Mouse (Mus musculus): ENCODE results near the gene Nek10. TPM values are rescaled to one million over a fixed set of nuclear protein-coding genes. Genes with fewer than 3 reads are reported as not detected.

Nek10 gene
- total and polyA plus RNA-seq, 3 experiments, result 0.04 to 0.31 (median 0.18) TPM

- H3K27me3 ChIP-seq (ENCODE audit: control insufficient read depth, insufficient read depth, low read length), result no peaks in the 10 kb centered on the region
- intact Hi-C loops (cut with DNase I), result no loop called here
- no peaks in the 10 kb centered on the region for H3K79me2 ChIP-seq (replicated peaks; ENCODE audit: control insufficient read depth, insufficient read depth, low read length)
- H3K9ac ChIP-seq (ENCODE audit: low read depth, low read length), result no peak overlapping the region
- no peak overlapping the region for H3K4me3 ChIP-seq
- TF ChIP-seq EP300 (IDR thresholded peaks at IDR 0.05; ENCODE audit: insufficient read depth, low read depth, low read length) (no peak), POLR2A (IDR thresholded peaks at IDR 0.05; ENCODE audit: insufficient read depth, low read depth, low read length) (no peak), CTCF (IDR thresholded peaks at IDR 0.05) (no peak)
- 73% methylated on average over 2 of the region's 2 CpGs for WGBS
- no peaks in the 10 kb centered on the region for H3K36me3 ChIP-seq (ENCODE audit: control insufficient read depth, insufficient read depth, low read length)
- 0 out of 2 replicates have a peak overlapping the region, but pooled peaks have one; percentile 15 for H3K27ac ChIP-seq
- H3K4me1 ChIP-seq (ENCODE audit: control insufficient read depth, insufficient read depth, low read length), result peaks cover 5% of the 10 kb centered on the region; the same call in 1 of the 2 replicates
- DNase-seq, result no peak
Observed at GRCm38 (mm10) chr14:14834266-14834665, 31.1 kb downstream of the Nek10 start.

- TF ChIP-seq EP300 (IDR thresholded peaks at IDR 0.05; ENCODE audit: insufficient read depth, low read depth, low read length) (no peak), POLR2A (IDR thresholded peaks at IDR 0.05; ENCODE audit: insufficient read depth, low read depth, low read length) (no peak), CTCF (IDR thresholded peaks at IDR 0.05) (no peak)
- H3K9ac ChIP-seq (ENCODE audit: low read depth, low read length), result no peak overlapping the region
- WGBS, result 57% methylated on average over 4 of the region's 4 CpGs
- no peaks in the 10 kb centered on the region for H3K36me3 ChIP-seq (ENCODE audit: control insufficient read depth, insufficient read depth, low read length)
- no peak for DNase-seq
- no peaks in the 10 kb centered on the region for H3K27me3 ChIP-seq (ENCODE audit: control insufficient read depth, insufficient read depth, low read length)
- H3K4me3 ChIP-seq, result no peak overlapping the region
- intact Hi-C loops (cut with DNase I), result no loop called here
- peaks cover 5% of the 10 kb centered on the region for H3K4me1 ChIP-seq (ENCODE audit: control insufficient read depth, insufficient read depth, low read length)
- no peaks in the 10 kb centered on the region for H3K79me2 ChIP-seq (replicated peaks; ENCODE audit: control insufficient read depth, insufficient read depth, low read length)
- no peak overlapping the region for H3K27ac ChIP-seq
Observed at GRCm38 (mm10) chr14:14837627-14838026, 34.4 kb downstream of the Nek10 start.

GRCm38 (mm10) chr14:14838109-14838508, 34.9 kb downstream of the Nek10 start:
- Histone ChIP-seq H3K27ac (no peak overlapping the region), H3K79me2 (replicated peaks; ENCODE audit: control insufficient read depth, insufficient read depth, low read length) (no peaks in the 10 kb centered on the region), H3K27me3 (ENCODE audit: control insufficient read depth, insufficient read depth, low read length) (no peaks in the 10 kb centered on the region), H3K4me3 (no peak overlapping the region), H3K36me3 (ENCODE audit: control insufficient read depth, insufficient read depth, low read length) (no peaks in the 10 kb centered on the region), H3K4me1 (ENCODE audit: control insufficient read depth, insufficient read depth, low read length) (peaks cover 4% of the 10 kb centered on the region), H3K9ac (ENCODE audit: low read depth, low read length) (no peak overlapping the region)
- no peak for DNase-seq
- TF ChIP-seq EP300 (IDR thresholded peaks at IDR 0.05; ENCODE audit: insufficient read depth, low read depth, low read length), result no peak
- TF ChIP-seq CTCF (IDR thresholded peaks at IDR 0.05), result no peak
- no peak for TF ChIP-seq POLR2A (IDR thresholded peaks at IDR 0.05; ENCODE audit: insufficient read depth, low read depth, low read length)
- 33% methylated on average over 1 of the region's 1 CpGs for WGBS
- intact Hi-C loops (cut with DNase I), result no loop called here

- no peaks in the 10 kb centered on the region for H3K27me3 ChIP-seq (ENCODE audit: control insufficient read depth, insufficient read depth, low read length)
- no peaks in the 10 kb centered on the region for H3K36me3 ChIP-seq (ENCODE audit: control insufficient read depth, insufficient read depth, low read length)
- no peak overlapping the region for H3K4me3 ChIP-seq
- 80% methylated on average over 8 of the region's 8 CpGs for WGBS
- TF ChIP-seq POLR2A (IDR thresholded peaks at IDR 0.05; ENCODE audit: insufficient read depth, low read depth, low read length) (no peak), EP300 (IDR thresholded peaks at IDR 0.05; ENCODE audit: insufficient read depth, low read depth, low read length) (0 out of 2 replicates have a peak, but pooled peaks have one; percentile 11)
- H3K27ac ChIP-seq, result no peak overlapping the region
- DNase-seq, result no peak
- no peak overlapping the region for H3K9ac ChIP-seq (ENCODE audit: low read depth, low read length)
- H3K79me2 ChIP-seq (replicated peaks; ENCODE audit: control insufficient read depth, insufficient read depth, low read length), result no peaks in the 10 kb centered on the region
- H3K4me1 ChIP-seq (ENCODE audit: control insufficient read depth, insufficient read depth, low read length), result peaks cover 2% of the 10 kb centered on the region
- intact Hi-C loops (cut with DNase I), result no loop called here
Observed at GRCm38 (mm10) chr14:14842734-14843530, 39.7 kb downstream of the Nek10 start.

GRCm38 (mm10) chr14:14852838-14853237, 49.6 kb downstream of the Nek10 start:
- Histone ChIP-seq H3K79me2 (replicated peaks; ENCODE audit: control insufficient read depth, insufficient read depth, low read length) (no peaks in the 10 kb centered on the region), H3K4me3 (no peak overlapping the region), H3K9ac (ENCODE audit: low read depth, low read length) (no peak overlapping the region), H3K27me3 (ENCODE audit: control insufficient read depth, insufficient read depth, low read length) (no peaks in the 10 kb centered on the region), H3K4me1 (ENCODE audit: control insufficient read depth, insufficient read depth, low read length) (no peaks in the 10 kb centered on the region), H3K36me3 (ENCODE audit: control insufficient read depth, insufficient read depth, low read length) (no peaks in the 10 kb centered on the region), H3K27ac (no peak overlapping the region)
- TF ChIP-seq EP300 (IDR thresholded peaks at IDR 0.05; ENCODE audit: insufficient read depth, low read depth, low read length) (no peak), CTCF (IDR thresholded peaks at IDR 0.05) (no peak), POLR2A (IDR thresholded peaks at IDR 0.05; ENCODE audit: insufficient read depth, low read depth, low read length) (no peak)
- no peak for DNase-seq
- intact Hi-C loops (cut with DNase I), result no loop called here
- WGBS, result 22% methylated on average over 3 of the region's 3 CpGs

GRCm38 (mm10) chr14:14860331-14860730, 57.1 kb downstream of the Nek10 start:
- Histone ChIP-seq H3K36me3 (ENCODE audit: control insufficient read depth, insufficient read depth, low read length) (no peaks in the 10 kb centered on the region), H3K4me3 (no peak overlapping the region), H3K9ac (ENCODE audit: low read depth, low read length) (no peak overlapping the region), H3K79me2 (replicated peaks; ENCODE audit: control insufficient read depth, insufficient read depth, low read length) (no peaks in the 10 kb centered on the region), H3K27me3 (ENCODE audit: control insufficient read depth, insufficient read depth, low read length) (no peaks in the 10 kb centered on the region), H3K4me1 (ENCODE audit: control insufficient read depth, insufficient read depth, low read length) (peaks cover 1% of the 10 kb centered on the region), H3K27ac (no peak overlapping the region)
- WGBS, result 55% methylated on average over 3 of the region's 3 CpGs
- intact Hi-C loops (cut with DNase I), result loop anchor here (5.0 to 10.0 kb wide), 5 partner anchors 156 to 1524 kb away; partner anchors contain the start of genes Il3ra and Slc4a7
- TF ChIP-seq POLR2A (IDR thresholded peaks at IDR 0.05; ENCODE audit: insufficient read depth, low read depth, low read length) (no peak), EP300 (IDR thresholded peaks at IDR 0.05; ENCODE audit: insufficient read depth, low read depth, low read length) (no peak), CTCF (IDR thresholded peaks at IDR 0.05) (no peak)
- no peak for DNase-seq

All from heart, adult 2 months (tissue).